Mouse (Mus musculus) forebrain, postnatal 0 days (tissue): ENCODE data around the gene Vamp2. TPM values are rescaled to one million over a fixed set of nuclear protein-coding genes. Genes with fewer than 3 reads are reported as not detected.
A peak's percentile ranks its signal among the peaks of the same experiment; 100 is the strongest.

Source experiments
- ATAC-seq: fragments of 200-750 bp; cut with Nextera tagmentation; 2 replicates; pipeline ENCODE4 v1.8.0; 2017; ENCODE audit warnings: mild to moderate bottlenecking, moderate library complexity
- DNase-seq: peaks from one replicate; pipeline ENCODE4 v3.0.0-alpha.2; 2015
- H3K27ac ChIP-seq: fragments of 300-500 bp; sonication (generic); 2 replicates; pipeline ENCODE4 v1.5.1; 2014; ENCODE audit warnings: low read depth, mild to moderate bottlenecking, antibody characterized with exemption, low read length, moderate library complexity, mixed read lengths
- H3K27me3 ChIP-seq: fragments of 300-500 bp; sonication (generic); 2 replicates; pipeline ENCODE4 v1.6.1; 2014; ENCODE audit warnings: mild to moderate bottlenecking, low read length, mixed read lengths; ENCODE audit not compliant: insufficient read depth
- H3K36me3 ChIP-seq: fragments of 300-500 bp; sonication (generic); 2 replicates; pipeline ENCODE4 v1.6.1; 2014; ENCODE audit warnings: mild to moderate bottlenecking, moderate library complexity; ENCODE audit not compliant: insufficient read depth
- H3K4me1 ChIP-seq: fragments of 300-500 bp; sonication (generic); 2 replicates; pipeline ENCODE4 v1.6.1; 2014; ENCODE audit warnings: antibody characterized with exemption; ENCODE audit not compliant: insufficient read depth
- H3K4me2 ChIP-seq: fragments of 300-500 bp; sonication (generic); 2 replicates; pipeline ENCODE4 v1.6.1; 2014; ENCODE audit warnings: low read depth, mild to moderate bottlenecking, moderate library complexity
- H3K4me3 ChIP-seq: fragments of 300-500 bp; sonication (generic); 2 replicates; pipeline ENCODE4 v1.5.1; 2014; ENCODE audit warnings: low read depth, low read length, mixed read lengths
- H3K9ac ChIP-seq: fragments of 300-500 bp; sonication (generic); 2 replicates; pipeline ENCODE4 v1.6.1; 2014; ENCODE audit warnings: mild to moderate bottlenecking
- H3K9me3 ChIP-seq: fragments of 300-500 bp; sonication (generic); 2 replicates; pipeline ENCODE4 v1.6.1; 2016; ENCODE audit warnings: low read length
- CTCF ChIP-seq: sonication (generic); IDR thresholded peaks from 2 replicates; pipeline ENCODE4 v1.5.1; 2016; ENCODE audit warnings: antibody characterized with exemption, control low read depth, low read depth
- WGBS: fragments of 180-500 bp; shearing (Covaris S2); extraction: QIAGEN DNeasy Blood & Tissue Kit; methylation state at CpG from one replicate; pipeline ENCODE4 v1.1.7; 2014; 5-methylcytosine and 5-hydroxymethylcytosine counted together
- polyA plus RNA-seq: library from polyadenylated mRNA; unstranded; fragments of >200 nt; fragmentation: Nextera tagmentation; extraction: Ambion mirVana; gene quantifications from 2 replicates; pipeline ENCODE4 v1.2.1, GENCODE M21; 2015
- total RNA-seq: library from RNA; depleted of rRNA; stranded (reverse); fragments of >200 nt; gene quantifications from 2 replicates; pipeline ENCODE4 v1.2.3, GENCODE M21; 2014

Vamp2 gene
- total and polyA plus RNA-seq, 2 experiments from 2014 or later, result 104 to 554 TPM

DNA sequence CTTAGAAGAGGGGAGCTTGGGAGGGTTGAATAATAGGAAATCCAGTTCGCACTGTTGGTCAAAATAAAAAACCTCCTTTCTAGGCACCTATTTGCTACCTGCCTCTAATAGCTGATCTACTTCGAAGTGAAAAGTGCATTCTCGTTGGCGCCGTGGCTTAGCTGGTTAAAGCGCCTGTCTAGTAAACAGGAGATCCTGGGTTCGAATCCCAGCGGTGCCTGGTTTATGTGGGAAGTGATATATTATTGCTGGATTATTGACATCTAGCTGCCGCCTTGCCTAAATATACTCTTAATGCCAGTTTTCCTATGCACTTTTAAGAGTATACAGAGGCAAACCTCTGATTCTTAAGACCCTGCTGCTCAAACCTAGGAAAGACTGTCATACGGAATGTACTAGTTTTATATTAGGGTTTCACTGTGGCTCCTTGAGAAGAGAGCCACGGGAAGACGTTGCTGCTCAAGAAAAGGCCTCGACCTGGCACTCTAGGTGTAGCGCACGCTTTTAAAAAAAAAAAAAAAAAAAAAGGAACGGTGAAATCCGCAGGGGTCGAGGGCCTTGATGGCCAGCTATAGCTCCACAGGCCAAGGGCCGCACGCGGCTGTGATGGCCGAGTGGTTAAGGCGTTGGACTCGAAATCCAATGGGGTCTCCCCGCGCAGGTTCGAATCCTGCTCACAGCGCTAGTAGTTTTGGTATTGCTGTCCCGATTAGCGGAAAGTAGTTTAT lies 22.2 kb downstream of the Vamp2 start:
- no peaks in the 10 kb centered on the region for H3K4me1 ChIP-seq
- H3K9me3 ChIP-seq, result no peaks in the 10 kb centered on the region
- 1% methylated on average over 30 of the region's 30 CpGs for WGBS
- peak overlapping the region; percentile 43 for H3K4me3 ChIP-seq
- TF ChIP-seq CTCF, result no peak
- peaks cover 38% of the 10 kb centered on the region for H3K36me3 ChIP-seq
- H3K27ac ChIP-seq, result peak overlapping the region; percentile 55; the same call in 1 of the 2 replicates
- DNase-seq (peak; percentile 95), ATAC-seq (peak; percentile 75)
- peak overlapping the region; percentile 51 for H3K4me2 ChIP-seq
- peak overlapping the region; percentile 26 for H3K9ac ChIP-seq
- H3K27me3 ChIP-seq, result no peaks in the 10 kb centered on the region; the same call in 1 of the 2 replicates

DNA sequence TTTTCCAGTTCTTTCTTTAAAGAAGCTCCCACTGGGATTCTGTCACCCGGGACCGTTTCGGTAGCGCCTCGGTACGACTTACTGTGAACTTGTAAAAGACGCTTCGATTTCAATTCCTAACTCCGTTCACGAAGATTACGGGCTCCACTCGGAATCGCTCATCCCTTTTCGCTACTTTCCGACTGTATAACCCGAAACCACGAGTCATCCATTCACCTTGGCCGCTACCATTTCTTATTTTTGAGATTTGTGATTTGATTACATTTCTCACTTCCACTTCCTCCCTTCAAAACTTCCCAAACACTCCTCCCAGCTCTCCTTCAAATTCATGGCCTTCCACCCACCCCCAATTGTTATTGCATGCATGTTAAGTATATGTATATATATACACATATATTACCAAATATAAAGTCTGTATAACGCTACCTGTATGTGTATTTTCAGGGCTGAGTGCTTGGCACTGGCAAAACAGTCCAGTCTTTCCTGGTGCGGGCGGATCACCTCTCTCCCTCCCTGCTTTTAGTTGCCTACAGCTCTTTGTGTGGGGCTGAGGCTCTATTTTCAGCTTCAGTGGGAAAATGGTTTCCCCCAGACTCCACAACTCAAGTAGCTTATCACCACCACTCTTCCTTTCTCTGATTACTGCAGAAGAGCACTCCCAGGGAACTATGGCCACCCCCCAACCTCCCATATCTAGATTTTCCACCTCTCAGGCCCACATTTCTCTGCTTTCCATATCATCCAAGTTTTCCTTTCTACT lies 22.9 kb downstream of the Vamp2 start:
- Histone ChIP-seq H3K9ac (peak overlapping the region; percentile 26; the same call in 1 of the 2 replicates), H3K27ac (no peak overlapping the region), H3K9me3 (no peaks in the 10 kb centered on the region), H3K4me2 (peak overlapping the region; percentile 51), H3K36me3 (peaks cover 33% of the 10 kb centered on the region), H3K27me3 (no peaks in the 10 kb centered on the region; the same call in 1 of the 2 replicates), H3K4me1 (no peaks in the 10 kb centered on the region), H3K4me3 (peak overlapping the region; percentile 43)
- 4% methylated on average over 21 of the region's 21 CpGs for WGBS
- peak; percentile 30; the same call in 1 of the 2 replicates for ATAC-seq
- no peak for DNase-seq
- TF ChIP-seq CTCF, result no peak

DNA sequence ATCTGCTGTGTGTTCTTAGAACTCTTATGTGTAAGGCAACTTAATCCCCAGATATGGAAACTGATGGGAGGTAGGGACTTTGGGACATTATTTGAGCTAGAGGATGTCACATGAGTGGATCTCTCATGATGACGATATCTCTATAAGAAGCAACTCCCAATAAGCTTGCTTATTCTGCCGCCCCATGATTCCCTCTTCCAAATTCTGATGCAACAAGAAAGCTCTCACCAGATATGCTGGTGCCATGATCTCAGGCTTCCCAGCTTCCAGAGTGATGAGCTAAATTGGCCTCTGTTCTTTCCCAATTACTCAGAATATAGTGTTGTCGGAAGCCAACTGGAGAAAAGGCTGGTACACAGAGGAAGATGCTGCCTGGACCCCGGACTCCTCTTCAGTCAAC lies 23.6 kb downstream of the Vamp2 start:
- Histone ChIP-seq H3K9ac (no peak overlapping the region), H3K4me1 (no peaks in the 10 kb centered on the region), H3K9me3 (no peaks in the 10 kb centered on the region), H3K27me3 (no peaks in the 10 kb centered on the region; the same call in 1 of the 2 replicates), H3K27ac (no peak overlapping the region), H3K36me3 (peaks cover 27% of the 10 kb centered on the region), H3K4me3 (no peak overlapping the region; the same call in 1 of the 2 replicates), H3K4me2 (peak overlapping the region; percentile 17)
- 71% methylated on average over 4 of the region's 4 CpGs for WGBS
- DNase-seq, result peak; percentile 11
- ATAC-seq, result no peak
- no peak for TF ChIP-seq CTCF

GRCm38 (mm10) chr11:69114018-69114417 lies 25.7 kb downstream of the Vamp2 start:
- Histone ChIP-seq H3K4me2 (no peak overlapping the region), H3K36me3 (peaks cover 7% of the 10 kb centered on the region), H3K27me3 (no peaks in the 10 kb centered on the region; the same call in 1 of the 2 replicates), H3K27ac (no peak overlapping the region), H3K4me1 (0 out of 2 replicates have a peak, but pooled peaks cover 2% of the 10 kb centered on the region), H3K9ac (no peak overlapping the region), H3K9me3 (no peaks in the 10 kb centered on the region), H3K4me3 (no peak overlapping the region)
- DNase-seq, result no peak
- 73% methylated on average over 3 of the region's 3 CpGs for WGBS
- TF ChIP-seq CTCF, result no peak
- no peak for ATAC-seq

DNA sequence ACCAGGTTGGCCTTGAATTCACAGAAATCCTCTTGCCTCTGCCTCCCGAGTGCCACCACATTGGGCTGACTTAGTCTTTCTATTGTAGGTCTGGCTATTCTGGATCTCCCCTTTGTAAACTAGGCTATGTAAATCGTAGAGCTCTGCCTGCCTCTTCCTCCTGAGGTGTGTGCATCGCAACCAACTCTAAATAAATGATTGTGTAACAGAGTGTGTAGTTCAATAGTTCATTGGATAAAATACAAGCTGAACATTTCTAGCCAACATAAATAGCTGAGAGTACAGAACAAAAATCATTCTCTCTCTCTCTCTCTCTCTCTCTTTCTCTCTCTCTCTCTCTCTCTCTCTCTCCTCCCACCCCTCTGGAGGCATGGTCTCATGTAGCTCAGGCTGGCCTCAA lies 26.3 kb downstream of the Vamp2 start:
- ATAC-seq, result no peak
- no peak for DNase-seq
- Histone ChIP-seq H3K36me3 (peaks cover under 1% of the 10 kb centered on the region; the same call in 1 of the 2 replicates), H3K4me3 (no peak overlapping the region), H3K27me3 (no peaks in the 10 kb centered on the region; the same call in 1 of the 2 replicates), H3K4me1 (0 out of 2 replicates have a peak, but pooled peaks cover 5% of the 10 kb centered on the region), H3K27ac (no peak overlapping the region), H3K9me3 (no peaks in the 10 kb centered on the region), H3K9ac (no peak overlapping the region), H3K4me2 (no peak overlapping the region)
- no peak for TF ChIP-seq CTCF
- WGBS, result 84% methylated on average over 3 of the region's 3 CpGs

DNA sequence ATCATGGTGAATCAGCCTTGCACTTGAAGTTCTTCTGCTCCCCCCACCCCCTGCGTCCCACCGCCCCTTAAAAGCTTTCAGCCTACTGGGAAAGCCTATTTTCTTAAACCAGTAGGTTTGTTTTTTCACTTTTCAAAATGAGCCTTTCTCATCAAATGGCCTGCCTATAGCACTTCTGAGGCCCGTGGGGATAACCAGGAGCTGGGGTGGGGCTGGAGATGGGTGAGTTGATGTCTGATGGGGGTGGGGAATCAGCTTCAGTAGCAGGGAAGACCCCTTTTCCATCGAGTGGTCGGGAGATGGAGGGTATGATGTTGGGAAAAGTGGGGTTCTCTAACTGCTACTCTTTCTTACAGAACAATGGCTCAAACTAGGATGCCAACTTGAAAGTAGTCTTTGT lies 28.6 kb downstream of the Vamp2 start:
- peaks cover 18% of the 10 kb centered on the region for H3K4me1 ChIP-seq
- no peaks in the 10 kb centered on the region for H3K36me3 ChIP-seq
- no peak for ATAC-seq
- DNase-seq, result no peak
- no peak overlapping the region for H3K27ac ChIP-seq
- no peak overlapping the region for H3K9ac ChIP-seq
- no peaks in the 10 kb centered on the region for H3K9me3 ChIP-seq
- 62% methylated on average over 5 of the region's 5 CpGs for WGBS
- no peak for TF ChIP-seq CTCF
- H3K4me2 ChIP-seq, result peak overlapping the region; percentile 96
- H3K4me3 ChIP-seq, result peak overlapping the region; percentile 70; the same call in 1 of the 2 replicates
- no peaks in the 10 kb centered on the region; the same call in 1 of the 2 replicates for H3K27me3 ChIP-seq
